Mouse (Mus musculus) olfactory bulb, adult 2 months (tissue): ENCODE measurements around the gene Cyp2a4. TPM values are rescaled to one million over a fixed set of nuclear protein-coding genes. Genes with fewer than 3 reads are reported as not detected.
"Not testable (repeated sequence)": the region's sequence is repeated elsewhere in the genome, so short reads cannot be mapped to it uniquely, and the experiment has no call there.

ENCODE experiments used
- H3K27ac ChIP-seq: fragments of 200-500 bp; 2 replicates; pipeline ENCODE4 v1.5.1; 2012; ENCODE audit warnings: low read depth, low read length; ENCODE audit not compliant: insufficient read depth
- H3K4me1 ChIP-seq: fragments of 200-500 bp; 2 replicates; pipeline ENCODE4 v1.6.1; 2012; ENCODE audit warnings: low read length; ENCODE audit not compliant: control insufficient read depth, insufficient read depth
- H3K4me3 ChIP-seq: fragments of 200-500 bp; 2 replicates; pipeline ENCODE4 v1.5.1; 2012; ENCODE audit warnings: mild to moderate bottlenecking, low read depth, low read length, moderate library complexity; ENCODE audit not compliant: insufficient read depth
- WGBS: fragments of 180-500 bp; shearing (Covaris S2); methylation state at CpG from one replicate; pipeline ENCODE4 v1.1.7; 2018; 5-methylcytosine and 5-hydroxymethylcytosine counted together
- polyA plus RNA-seq: library from polyadenylated mRNA; stranded (reverse); fragments of >200 nt; gene quantifications from 2 replicates; pipeline ENCODE4 v1.2.4, GENCODE M21; 2012; ENCODE audit warnings: low replicate concordance; ENCODE audit not compliant: missing spikeins, insufficient read depth, insufficient read length

Gene Cyp2a4
- polyA plus RNA-seq: not detected in 2 replicates

DNA sequence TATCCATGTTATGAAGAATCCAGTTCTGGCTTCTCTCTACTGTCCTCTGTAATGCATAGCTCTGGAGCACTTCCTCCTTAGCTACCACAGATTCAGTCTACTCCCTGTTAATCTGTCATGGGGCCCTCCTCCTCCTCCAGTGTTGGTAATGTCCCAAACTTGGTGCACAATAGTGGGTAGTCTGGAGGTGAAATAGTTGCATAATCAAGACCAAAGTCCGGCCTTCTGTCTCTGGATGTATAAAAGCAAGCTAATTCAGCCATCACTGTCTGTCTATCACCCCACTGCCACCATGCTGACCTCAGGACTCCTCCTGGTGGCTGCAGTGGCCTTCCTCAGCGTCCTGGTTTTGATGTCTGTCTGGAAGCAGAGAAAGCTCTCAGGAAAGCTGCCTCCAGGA, at the start of gene Cyp2a4:
TSS of gene Cyp2a4 (plus strand) at position 244 of the 400 bp plus-strand sequence.
- not testable (repeated sequence) for H3K27ac ChIP-seq, H3K4me3 ChIP-seq, H3K4me1 ChIP-seq
- 59% methylated on average over 2 of the region's 2 CpGs for WGBS

DNA sequence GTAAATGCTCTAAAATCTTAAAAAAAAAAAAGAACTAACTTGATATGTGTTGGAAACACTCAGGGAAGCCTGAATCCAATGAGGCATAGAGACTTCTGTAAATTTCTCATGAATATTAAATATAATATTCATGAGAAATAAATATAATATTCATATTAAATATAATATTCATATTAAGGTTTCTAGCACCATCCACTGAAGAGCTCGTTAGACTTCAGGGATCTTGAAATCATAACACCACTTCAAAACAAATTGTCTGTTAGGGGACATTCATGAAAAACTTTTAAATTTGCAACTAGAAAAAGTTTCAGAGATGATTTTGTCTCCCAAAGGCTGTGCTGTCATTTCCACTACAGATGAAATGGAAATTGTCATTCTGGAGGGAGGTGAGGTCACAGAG, 46.9 kb upstream of the Cyp2a4 start, which contains the start of gene Vmn1r184:
TSS of gene Vmn1r184 (plus strand) at position 301 of the 400 bp plus-strand sequence.
- H3K4me1 ChIP-seq, H3K27ac ChIP-seq, H3K4me3 ChIP-seq: not testable (repeated sequence)
- 88% methylated on average over 1 of the region's 1 CpGs for WGBS

DNA sequence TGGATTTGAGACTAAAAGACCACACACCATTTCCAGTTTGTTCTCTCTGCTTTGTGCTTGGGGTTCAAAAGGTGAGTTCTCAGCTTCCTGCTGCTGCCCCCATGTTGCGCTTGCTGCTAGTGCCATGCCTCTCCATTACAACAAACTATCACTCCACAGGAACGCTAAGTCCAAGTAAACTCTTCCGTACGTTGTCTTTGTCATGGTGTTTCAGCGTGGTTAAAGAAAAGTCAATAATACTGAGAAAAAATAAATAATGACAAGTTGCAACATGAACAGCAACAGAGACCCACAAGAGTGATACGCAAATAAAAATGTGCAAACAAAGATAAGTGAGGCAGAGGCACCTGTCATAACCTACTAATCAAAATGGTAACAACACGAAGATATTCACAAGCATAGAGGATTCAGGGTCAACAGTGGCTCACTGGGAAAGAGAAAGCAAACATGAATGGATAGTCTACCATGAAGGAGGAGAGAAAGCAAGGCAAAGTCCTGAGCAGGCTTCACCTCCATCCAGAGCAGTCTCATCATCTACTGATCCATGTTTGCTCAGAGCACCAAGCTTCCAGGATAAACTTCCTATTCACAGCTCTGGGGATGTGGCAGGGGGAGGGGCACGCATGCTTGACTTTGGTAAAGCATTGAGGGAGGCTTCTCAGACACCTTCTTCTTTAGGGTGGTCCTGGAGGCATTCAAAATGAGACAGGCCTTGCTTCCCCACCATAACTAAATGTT, 3.4 kb upstream of the Cyp2a4 start:
- WGBS: 84% methylated on average over 8 of the region's 8 CpGs
- H3K27ac ChIP-seq, H3K4me1 ChIP-seq, H3K4me3 ChIP-seq: not testable (repeated sequence)

DNA sequence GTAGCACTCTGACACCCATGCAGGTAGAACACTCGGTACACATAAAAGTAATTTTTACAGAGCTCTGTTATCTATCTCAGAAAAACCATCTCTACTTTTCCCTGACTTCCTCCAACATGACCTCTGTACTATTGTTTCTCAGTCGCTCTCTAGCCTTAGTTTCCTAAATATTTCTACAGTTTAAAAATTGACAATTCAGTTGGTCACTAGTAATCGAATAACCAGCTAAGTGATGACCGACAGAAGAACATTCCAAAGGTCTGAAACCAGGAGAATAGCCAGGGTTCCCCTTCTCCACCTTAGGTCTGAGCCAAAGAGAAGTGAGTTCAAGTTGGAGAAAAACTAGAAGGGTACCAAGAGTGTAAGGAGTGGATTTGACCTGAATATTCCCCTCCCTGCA, 4.8 kb downstream of the Cyp2a4 start:
- not testable (repeated sequence) for H3K4me3 ChIP-seq, H3K27ac ChIP-seq, H3K4me1 ChIP-seq
- WGBS: 89% methylated on average over 4 of the region's 4 CpGs

DNA sequence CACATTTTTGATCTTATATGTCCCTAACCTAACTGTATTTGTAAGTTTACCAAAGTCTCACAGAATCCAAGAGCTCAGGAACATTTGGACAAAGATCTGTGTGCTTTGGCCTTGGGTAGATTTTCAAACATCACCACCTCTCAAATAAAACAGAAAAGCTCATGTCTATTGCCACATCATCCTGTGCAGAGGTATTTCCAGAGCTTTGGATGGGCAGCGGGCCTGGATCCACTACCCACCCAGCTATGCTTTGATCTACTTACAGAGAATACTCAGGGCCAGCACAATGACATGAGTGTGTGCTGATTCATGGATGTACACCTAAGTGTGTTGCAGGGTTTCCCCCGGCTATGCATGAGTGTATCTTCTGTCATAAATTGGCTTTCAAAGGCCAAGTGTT, 8.2 kb downstream of the Cyp2a4 start:
- H3K27ac ChIP-seq, H3K4me1 ChIP-seq, H3K4me3 ChIP-seq: not testable (repeated sequence)
- WGBS: 94% methylated on average over 2 of the region's 2 CpGs

DNA sequence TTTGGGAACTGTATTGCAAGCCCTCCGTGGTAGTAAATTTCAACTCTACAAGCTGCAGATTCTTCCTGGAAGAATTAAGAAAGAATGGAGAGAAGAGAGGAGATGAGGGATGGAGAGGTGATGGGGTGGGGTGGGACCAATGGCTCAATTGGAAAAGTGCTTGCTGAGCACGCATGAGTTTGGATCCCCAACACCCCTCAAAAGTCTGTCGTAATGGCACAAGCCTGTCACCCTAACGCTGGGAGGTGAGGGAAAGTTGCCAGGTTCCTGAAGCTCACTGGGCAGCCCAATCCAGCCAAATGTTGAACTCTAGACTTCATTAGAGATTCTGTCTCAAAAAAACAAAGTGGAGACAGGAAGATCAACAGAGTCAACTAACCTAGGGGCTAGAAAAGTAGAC, 8.8 kb downstream of the Cyp2a4 start:
- H3K4me1 ChIP-seq, H3K4me3 ChIP-seq, H3K27ac ChIP-seq: not testable (repeated sequence)
- 77% methylated on average over 4 of the region's 4 CpGs for WGBS

DNA sequence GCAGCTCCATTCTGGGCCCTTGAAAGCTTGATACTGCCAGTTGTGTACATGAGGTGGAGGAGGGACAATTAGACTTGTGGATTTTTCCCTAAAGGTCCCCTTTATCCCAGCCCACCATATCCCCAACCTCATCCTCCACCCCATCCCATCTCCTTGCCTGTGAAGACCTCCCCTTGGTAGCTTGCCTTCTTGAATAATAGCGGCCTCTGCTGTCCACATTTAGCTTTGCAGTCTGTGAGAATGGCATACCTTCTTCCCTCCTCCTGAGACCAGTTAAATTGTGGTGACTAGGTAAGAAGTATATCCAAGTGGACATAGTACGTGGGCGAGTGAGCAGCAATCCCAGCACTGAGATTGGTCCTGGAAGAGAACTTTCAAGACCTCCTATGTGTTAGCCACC, 13.4 kb downstream of the Cyp2a4 start:
- not testable (repeated sequence) for H3K4me1 ChIP-seq
- 76% methylated on average over 3 of the region's 3 CpGs for WGBS

DNA sequence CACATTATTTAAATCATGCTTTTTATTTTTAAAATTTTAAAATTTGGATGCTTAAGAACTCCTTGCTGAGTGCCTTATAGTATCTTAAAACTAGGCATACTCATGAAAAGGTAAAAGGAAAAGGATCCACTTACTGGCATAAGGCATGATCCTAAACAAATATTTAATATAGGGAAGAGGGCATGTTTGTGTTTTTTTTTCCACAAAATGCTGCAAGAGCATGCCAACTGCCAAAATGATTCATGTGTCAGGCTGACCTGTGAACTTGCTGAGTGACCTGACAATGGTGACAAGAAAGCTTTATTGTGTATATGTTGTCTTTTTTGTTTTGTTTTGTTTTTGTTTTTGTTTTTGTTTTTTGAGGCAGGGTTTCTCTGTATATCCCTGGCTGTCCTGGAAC, 43.2 kb downstream of the Cyp2a4 start:
- H3K27ac ChIP-seq, H3K4me1 ChIP-seq, H3K4me3 ChIP-seq: not testable (repeated sequence)

More for the DNA sequence above, 13.4 kb downstream of the Cyp2a4 start:
- H3K4me3 ChIP-seq, H3K27ac ChIP-seq: not testable (repeated sequence)

DNA sequence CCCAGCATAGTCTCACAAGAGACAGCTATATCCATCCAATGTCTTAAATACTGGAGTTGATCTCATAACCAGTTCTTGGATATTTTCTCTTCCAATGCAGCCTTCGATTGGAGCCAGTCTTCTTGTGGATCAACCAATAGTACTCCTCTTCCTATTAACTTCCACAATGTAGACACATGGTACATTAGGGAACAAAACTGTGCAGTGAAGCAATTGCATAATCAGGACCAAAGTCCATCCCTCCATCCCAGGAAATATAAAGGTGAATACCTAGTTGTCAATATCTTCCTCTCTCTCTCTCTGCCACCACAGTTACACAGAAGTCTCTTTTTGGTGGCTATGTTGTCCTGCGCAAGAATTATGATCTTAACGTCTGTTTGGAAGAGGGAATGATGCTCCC, 45.3 kb downstream of the Cyp2a4 start:
- H3K4me3 ChIP-seq, H3K27ac ChIP-seq, H3K4me1 ChIP-seq: not testable (repeated sequence)
- WGBS: 64% methylated on average over 3 of the region's 3 CpGs

DNA sequence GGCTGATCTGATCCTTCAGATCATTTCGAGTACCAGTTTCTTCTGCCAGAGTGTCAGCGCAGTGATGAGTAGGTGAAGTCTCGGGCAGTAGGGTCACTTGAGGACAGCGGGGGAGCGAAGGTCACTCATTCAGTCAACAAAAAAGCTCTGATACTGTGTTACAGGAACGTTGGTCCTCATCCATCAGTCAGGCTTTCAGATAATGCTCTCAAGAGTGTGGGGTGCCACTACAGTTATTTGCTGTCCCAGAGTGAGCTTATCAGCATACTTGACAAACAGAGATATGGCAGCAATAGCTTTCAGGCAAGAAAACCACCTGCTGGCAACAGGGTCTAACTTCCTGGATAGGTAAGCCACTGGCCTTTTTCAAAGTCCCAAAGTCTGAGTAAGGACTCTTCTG, 49.8 kb downstream of the Cyp2a4 start:
- not testable (repeated sequence) for H3K4me3 ChIP-seq, H3K27ac ChIP-seq, H3K4me1 ChIP-seq
- 88% methylated on average over 6 of the region's 6 CpGs for WGBS

Other genes with a start within 250 kb of the Cyp2a4 start
- not detected in 2 replicates for gene Cyp2b13, start 245.7 kb upstream of the Cyp2a4 start, polyA plus RNA-seq
- not detected in 2 replicates for gene Cyp2b9, start 133.8 kb upstream of the Cyp2a4 start, polyA plus RNA-seq
- not detected in 2 replicates for gene Vmn1r184, start 46.8 kb upstream of the Cyp2a4 start, polyA plus RNA-seq
- not detected in 2 replicates for gene Nlrp9c, start 96.5 kb downstream of the Cyp2a4 start, polyA plus RNA-seq
- not detected in 2 replicates for gene Nlrp4a, start 127.9 kb downstream of the Cyp2a4 start, polyA plus RNA-seq
- gene Nlrp9a, start 227.9 kb downstream of the Cyp2a4 start, polyA plus RNA-seq: not detected in 2 replicates